Mouse (Mus musculus) midbrain, postnatal 0 days (tissue): Measurements from ENCODE around the gene Nek5. TPM values are rescaled to one million over a fixed set of nuclear protein-coding genes. Genes with fewer than 3 reads are reported as not detected.

ENCODE experiments used
- ATAC-seq: fragments of 200-750 bp; cut with Nextera tagmentation; 2 replicates; pipeline ENCODE4 v1.8.0; 2017; ENCODE audit warnings: moderate number of reproducible peaks, mild to moderate bottlenecking, moderate TSS enrichment, moderate library complexity; ENCODE audit not compliant: low FRiP score
- DNase-seq: peaks from one replicate; pipeline ENCODE4 v3.0.0-alpha.2; 2015; ENCODE audit warnings: low spot score
- H3K27ac ChIP-seq: fragments of 300-500 bp; sonication (generic); 2 replicates; pipeline ENCODE4 v1.5.1; 2014; ENCODE audit warnings: low read depth, mild to moderate bottlenecking, low read length, mixed read lengths
- H3K27me3 ChIP-seq: fragments of 300-500 bp; sonication (generic); 2 replicates; pipeline ENCODE4 v1.6.1; 2014; ENCODE audit warnings: low read length, control low read depth, mixed read lengths; ENCODE audit not compliant: insufficient read depth
- H3K36me3 ChIP-seq: fragments of 300-500 bp; sonication (generic); 2 replicates; pipeline ENCODE4 v1.6.1; 2014; ENCODE audit warnings: low read length, control low read depth, mixed read lengths; ENCODE audit not compliant: insufficient read depth
- H3K4me1 ChIP-seq: fragments of 300-500 bp; sonication (generic); 2 replicates; pipeline ENCODE4 v1.6.1; 2014; ENCODE audit warnings: mild to moderate bottlenecking, control low read depth, antibody characterized with exemption, low read length, mixed read lengths; ENCODE audit not compliant: insufficient read depth
- H3K4me2 ChIP-seq: fragments of 300-500 bp; sonication (generic); 2 replicates; pipeline ENCODE4 v1.6.1; 2014; ENCODE audit warnings: low read depth, mild to moderate bottlenecking, low read length, mixed read lengths; ENCODE audit not compliant: poor library complexity, severe bottlenecking
- H3K4me3 ChIP-seq: fragments of 300-500 bp; sonication (generic); 2 replicates; pipeline ENCODE4 v1.5.1; 2014; ENCODE audit warnings: low read depth, mild to moderate bottlenecking, low read length, moderate library complexity
- H3K9ac ChIP-seq: fragments of 300-500 bp; sonication (generic); replicated peaks from 2 replicates; pipeline ENCODE4 v1.6.1; 2014; ENCODE audit warnings: mild to moderate bottlenecking, low read length, moderate library complexity, mixed read lengths; ENCODE audit not compliant: poor library complexity, severe bottlenecking
- H3K9me3 ChIP-seq: fragments of 300-500 bp; sonication (generic); 2 replicates; pipeline ENCODE4 v1.6.1; 2016; ENCODE audit warnings: low read length, control low read depth
- CTCF ChIP-seq: IDR thresholded peaks from 2 replicates; pipeline ENCODE4 v1.5.1; 2016; ENCODE audit warnings: antibody characterized with exemption, mild to moderate bottlenecking
- WGBS: fragments of 180-500 bp; shearing (Covaris S2); extraction: QIAGEN DNeasy Blood & Tissue Kit; methylation state at CpG from one replicate; pipeline ENCODE4 v1.1.7; 2014; 5-methylcytosine and 5-hydroxymethylcytosine counted together
- polyA plus RNA-seq: library from polyadenylated mRNA; unstranded; fragments of >200 nt; fragmentation: Nextera tagmentation; extraction: Ambion mirVana; gene quantifications from 2 replicates; pipeline ENCODE4 v1.2.1, GENCODE M21; 2015
- total RNA-seq: library from RNA; depleted of rRNA; stranded (reverse); fragments of >200 nt; gene quantifications from 2 replicates; pipeline ENCODE4 v1.2.3, GENCODE M21; 2014

Gene Nek5
- total and polyA plus RNA-seq, 2 experiments from 2014 or later = 0.66 to 1.1 TPM

GRCm38 (mm10) chr8:22132062-22132461, 7.2 kb upstream of the Nek5 start:
- no peak overlapping the region for H3K27ac ChIP-seq
- no peak overlapping the region for H3K4me3 ChIP-seq
- no peaks in the 10 kb centered on the region for H3K27me3 ChIP-seq
- H3K9me3 ChIP-seq = no peaks in the 10 kb centered on the region
- no peak overlapping the region for H3K4me2 ChIP-seq
- no peak overlapping the region for H3K9ac ChIP-seq
- ATAC-seq = no peak
- no peaks in the 10 kb centered on the region for H3K4me1 ChIP-seq
- 90% methylated on average over 12 of the region's 12 CpGs for WGBS
- no peak for DNase-seq
- TF ChIP-seq CTCF = no peak
- H3K36me3 ChIP-seq = peaks cover 5% of the 10 kb centered on the region

- Histone ChIP-seq H3K4me3 (no peak overlapping the region), H3K4me1 (no peaks in the 10 kb centered on the region), H3K9me3 (no peaks in the 10 kb centered on the region), H3K36me3 (no peaks in the 10 kb centered on the region), H3K9ac (no peak overlapping the region), H3K27me3 (no peaks in the 10 kb centered on the region), H3K4me2 (no peak overlapping the region), H3K27ac (no peak overlapping the region)
- 73% methylated on average over 4 of the region's 4 CpGs for WGBS
- DNase-seq (no peak), ATAC-seq (no peak)
- no peak for TF ChIP-seq CTCF
Observed at GRCm38 (mm10) chr8:22107020-22107419, 17.8 kb downstream of the Nek5 start.

- 48% methylated on average over 8 of the region's 8 CpGs for WGBS
- no peaks in the 10 kb centered on the region for H3K4me1 ChIP-seq
- no peak overlapping the region for H3K9ac ChIP-seq
- H3K4me2 ChIP-seq = no peak overlapping the region
- ATAC-seq (no peak), DNase-seq (peak; percentile 16)
- TF ChIP-seq CTCF = peak; percentile 50
- H3K27me3 ChIP-seq = no peaks in the 10 kb centered on the region
- no peaks in the 10 kb centered on the region for H3K9me3 ChIP-seq
- no peak overlapping the region for H3K27ac ChIP-seq
- H3K36me3 ChIP-seq = no peaks in the 10 kb centered on the region
- no peak overlapping the region for H3K4me3 ChIP-seq
Observed at GRCm38 (mm10) chr8:22091568-22091967, 33.3 kb downstream of the Nek5 start.

GRCm38 (mm10) chr8:22089226-22089625, 35.6 kb downstream of the Nek5 start:
- H3K27me3 ChIP-seq = no peaks in the 10 kb centered on the region
- H3K9me3 ChIP-seq = no peaks in the 10 kb centered on the region
- TF ChIP-seq CTCF = no peak
- H3K4me3 ChIP-seq = no peak overlapping the region
- H3K4me1 ChIP-seq = no peaks in the 10 kb centered on the region
- no peak for ATAC-seq
- no peaks in the 10 kb centered on the region for H3K36me3 ChIP-seq
- no peak overlapping the region for H3K4me2 ChIP-seq
- WGBS = 94% methylated on average over 4 of the region's 4 CpGs
- H3K27ac ChIP-seq = no peak overlapping the region
- H3K9ac ChIP-seq = no peak overlapping the region
- DNase-seq = no peak

GRCm38 (mm10) chr8:22079313-22080007, 45.4 kb downstream of the Nek5 start:
- ATAC-seq (no peak), DNase-seq (no peak)
- Histone ChIP-seq H3K4me1 (no peaks in the 10 kb centered on the region), H3K36me3 (no peaks in the 10 kb centered on the region), H3K27ac (no peak overlapping the region), H3K9me3 (no peaks in the 10 kb centered on the region), H3K9ac (no peak overlapping the region), H3K4me3 (no peak overlapping the region), H3K4me2 (no peak overlapping the region), H3K27me3 (no peaks in the 10 kb centered on the region)
- 88% methylated on average over 9 of the region's 9 CpGs for WGBS
- TF ChIP-seq CTCF = no peak

- WGBS = 4% methylated on average over 3 of the region's 3 CpGs
- TF ChIP-seq CTCF = no peak
Observed at GRCm38 (mm10) chr8:22061126-22061525, 63.7 kb downstream of the Nek5 start.

More at GRCm38 (mm10) chr8:22061126-22061525, 63.7 kb downstream of the Nek5 start:
- peak overlapping the region; percentile 94 for H3K4me2 ChIP-seq
- no peak for ATAC-seq
- H3K4me3 ChIP-seq = peak overlapping the region; percentile 82
- H3K9ac ChIP-seq = peak overlapping the region; percentile 42
- no peaks in the 10 kb centered on the region for H3K9me3 ChIP-seq
- peaks cover 8% of the 10 kb centered on the region; the same call in 1 of the 2 replicates for H3K36me3 ChIP-seq
- no peaks in the 10 kb centered on the region for H3K27me3 ChIP-seq
- H3K27ac ChIP-seq = no peak overlapping the region
- H3K4me1 ChIP-seq = no peaks in the 10 kb centered on the region
- no peak for DNase-seq
